Comparison of ENCODE assay signal across 25 mouse cellular contexts in genomic region chr4:48531804-48532601, GRCm38 (mm10). TPM values are rescaled to one million over a fixed set of nuclear protein-coding genes. Genes with fewer than 3 reads are reported as not detected.
A peak's percentile ranks its signal among the peaks of the same experiment; 100 is the strongest.
DNase-seq lines count a peak whose midpoint lies in the region; ATAC-seq and TF ChIP-seq lines count a peak whose summit lies in the region.
"Had no signal": no experiment of that assay in that cellular context is flagged by ENCODE, and none has a peak within 500 bp of the region (broad histone marks: within the 10 kb centered on the region; RNA-seq: fewer than 3 reads in every experiment).

No protein-coding gene starts in this region.

- WGBS in forebrain, postnatal 0 days = 73% methylated on average over 11 of the region's 11 CpGs
- 85% methylated on average over 11 of the region's 11 CpGs for WGBS in forebrain, embryonic 15.5 days
- 72% methylated on average over 11 of the region's 11 CpGs for WGBS in hindbrain, postnatal 0 days
- WGBS in hindbrain, embryonic 14.5 days = 75% methylated on average over 11 of the region's 11 CpGs
- 70% methylated on average over 11 of the region's 11 CpGs for WGBS in midbrain, postnatal 0 days
- 81% methylated on average over 11 of the region's 11 CpGs for WGBS in midbrain, embryonic 14.5 days
- WGBS in thymus, adult 2 months = 82% methylated on average over 11 of the region's 11 CpGs
- 83% methylated on average over 11 of the region's 11 CpGs for WGBS in limb, embryonic 10.5 days

- no peaks in the 10 kb centered on the region for H3K4me1 ChIP-seq in forebrain, postnatal 0 days (ENCODE audit: insufficient read depth)
- no peaks in the 10 kb centered on the region for H3K4me1 ChIP-seq in forebrain, embryonic 15.5 days
- H3K4me1 ChIP-seq in hindbrain, postnatal 0 days (ENCODE audit: insufficient read depth, low read length) = no peaks in the 10 kb centered on the region
- no peaks in the 10 kb centered on the region for H3K4me1 ChIP-seq in hindbrain, embryonic 14.5 days (replicated peaks; ENCODE audit: control insufficient read depth, insufficient read depth, low read length)
- no peaks in the 10 kb centered on the region for H3K4me1 ChIP-seq in midbrain, postnatal 0 days (ENCODE audit: insufficient read depth, low read length)
- no peaks in the 10 kb centered on the region for H3K4me1 ChIP-seq in midbrain, embryonic 14.5 days (ENCODE audit: control insufficient read depth, insufficient read depth, low read length)
- H3K4me1 ChIP-seq in thymus, adult 2 months (replicated peaks; ENCODE audit: control insufficient read depth, insufficient read depth, low read length) = no peaks in the 10 kb centered on the region
- no peaks in the 10 kb centered on the region for H3K4me1 ChIP-seq in limb, embryonic 10.5 days
- H3K4me1 ChIP-seq: heart, embryonic 10.5 days; heart, embryonic 13.5 days; hindbrain, embryonic 15.5 days; intestine, embryonic 15.5 days had no signal

- no peak overlapping the region for H3K4me3 ChIP-seq in forebrain, postnatal 0 days (ENCODE audit: low read depth, low read length)
- no peak overlapping the region for H3K4me3 ChIP-seq in forebrain, embryonic 15.5 days
- H3K4me3 ChIP-seq in hindbrain, postnatal 0 days (ENCODE audit: low read length) = no peak overlapping the region
- no peak overlapping the region for H3K4me3 ChIP-seq in hindbrain, embryonic 14.5 days (replicated peaks; ENCODE audit: low read length)
- H3K4me3 ChIP-seq in midbrain, postnatal 0 days (ENCODE audit: low read depth, low read length) = no peak overlapping the region
- no peak overlapping the region for H3K4me3 ChIP-seq in midbrain, embryonic 14.5 days (replicated peaks; ENCODE audit: low read depth, low read length)
- no peak overlapping the region for H3K4me3 ChIP-seq in thymus, adult 2 months (ENCODE audit: control insufficient read depth, insufficient read depth, low read length)
- H3K4me3 ChIP-seq in limb, embryonic 10.5 days = no peak overlapping the region
- H3K4me3 ChIP-seq: forebrain, embryonic 10.5 days; forebrain, embryonic 13.5 days; gastrocnemius, adult 2 months; heart, embryonic 10.5 days; heart, embryonic 13.5 days; hindbrain, embryonic 15.5 days; intestine, embryonic 15.5 days had no signal

- H3K9me3 ChIP-seq in forebrain, postnatal 0 days (ENCODE audit: low read length) = no peaks in the 10 kb centered on the region
- H3K9me3 ChIP-seq in forebrain, embryonic 15.5 days = no peaks in the 10 kb centered on the region
- H3K9me3 ChIP-seq in hindbrain, postnatal 0 days (ENCODE audit: low read length) = no peaks in the 10 kb centered on the region
- H3K9me3 ChIP-seq in hindbrain, embryonic 14.5 days (ENCODE audit: control insufficient read depth, low read length) = no peaks in the 10 kb centered on the region
- no peaks in the 10 kb centered on the region for H3K9me3 ChIP-seq in midbrain, postnatal 0 days (ENCODE audit: low read length)
- no peaks in the 10 kb centered on the region for H3K9me3 ChIP-seq in midbrain, embryonic 14.5 days (ENCODE audit: control insufficient read depth, low read length)
- H3K9me3 ChIP-seq in limb, embryonic 10.5 days (replicated peaks) = no peaks in the 10 kb centered on the region
- H3K9me3 ChIP-seq: forebrain, embryonic 13.5 days; heart, embryonic 10.5 days; heart, embryonic 13.5 days; hindbrain, embryonic 15.5 days; intestine, embryonic 15.5 days had no signal

- peak; percentile 71 for ATAC-seq in forebrain, postnatal 0 days
- ATAC-seq in forebrain, embryonic 15.5 days (replicated peaks) = no peak
- ATAC-seq in hindbrain, postnatal 0 days = no peak
- ATAC-seq in hindbrain, embryonic 14.5 days (ENCODE audit: low FRiP score) = no peak
- ATAC-seq in midbrain, postnatal 0 days (ENCODE audit: low FRiP score) = no peak
- no peak for ATAC-seq in midbrain, embryonic 14.5 days (ENCODE audit: low FRiP score, low TSS enrichment)
- ATAC-seq: forebrain, embryonic 13.5 days; intestine, embryonic 15.5 days had no signal

- TF ChIP-seq CTCF in forebrain, postnatal 0 days (IDR thresholded peaks at IDR 0.05; ENCODE audit: low read depth) = no peak
- peak; percentile 7; the same call in 1 of the 2 replicates for TF ChIP-seq CTCF in hindbrain, postnatal 0 days (IDR thresholded peaks at IDR 0.05; ENCODE audit: low read depth)
- TF ChIP-seq CTCF in midbrain, postnatal 0 days (IDR thresholded peaks at IDR 0.05) = 0 out of 2 replicates have a peak, but pooled peaks have one; percentile 6
- no peak for TF ChIP-seq CTCF in thymus, adult 2 months (IDR thresholded peaks at IDR 0.05; ENCODE audit: borderline replicate concordance, control insufficient read depth, extremely low read depth, insufficient read depth, low read length, poor library complexity)

- H3K36me3 ChIP-seq in forebrain, postnatal 0 days (ENCODE audit: insufficient read depth) = no peaks in the 10 kb centered on the region
- no peaks in the 10 kb centered on the region for H3K36me3 ChIP-seq in forebrain, embryonic 15.5 days
- no peaks in the 10 kb centered on the region for H3K36me3 ChIP-seq in hindbrain, postnatal 0 days (ENCODE audit: insufficient read depth, low read length)
- H3K36me3 ChIP-seq in hindbrain, embryonic 14.5 days (replicated peaks; ENCODE audit: control insufficient read depth, insufficient read depth) = no peaks in the 10 kb centered on the region
- H3K36me3 ChIP-seq in midbrain, postnatal 0 days (ENCODE audit: insufficient read depth, low read length) = no peaks in the 10 kb centered on the region
- no peaks in the 10 kb centered on the region for H3K36me3 ChIP-seq in midbrain, embryonic 14.5 days (ENCODE audit: control insufficient read depth, insufficient read depth, low read length)
- no peaks in the 10 kb centered on the region for H3K36me3 ChIP-seq in thymus, adult 2 months (ENCODE audit: control insufficient read depth, insufficient read depth, low read length)
- no peaks in the 10 kb centered on the region for H3K36me3 ChIP-seq in limb, embryonic 10.5 days
- H3K36me3 ChIP-seq: forebrain, embryonic 10.5 days; heart, embryonic 10.5 days; heart, embryonic 13.5 days; hindbrain, embryonic 15.5 days; intestine, embryonic 15.5 days had no signal

- DNase-seq in forebrain, postnatal 0 days = peak; percentile 51
- no peak for DNase-seq in hindbrain, postnatal 0 days (ENCODE audit: low spot score)
- DNase-seq in hindbrain, embryonic 14.5 days (ENCODE audit: low spot score) = no peak
- no peak for DNase-seq in midbrain, postnatal 0 days (ENCODE audit: low spot score)
- no peak for DNase-seq in midbrain, embryonic 14.5 days
- DNase-seq in thymus, adult 2 months = no peak
- DNase-seq in limb, embryonic 10.5 days (ENCODE audit: low spot score) = no peak
- DNase-seq: adrenal gland, postnatal 10 days; adrenal gland, postnatal 36 days; cerebellum, adult 18-20 months; cerebellum, adult 9-10 months; cerebellum, postnatal 14 days; gastrocnemius, adult 2 months; gastrocnemius, postnatal 14 days; heart, adult 18-20 months; heart, postnatal 14 days; heart, postnatal 4 days had no signal

- no peaks in the 10 kb centered on the region for H3K27me3 ChIP-seq in forebrain, postnatal 0 days (ENCODE audit: insufficient read depth, low read length)
- no peaks in the 10 kb centered on the region for H3K27me3 ChIP-seq in forebrain, embryonic 15.5 days
- H3K27me3 ChIP-seq in hindbrain, postnatal 0 days (ENCODE audit: insufficient read depth, low read length) = no peaks in the 10 kb centered on the region
- H3K27me3 ChIP-seq in hindbrain, embryonic 14.5 days (ENCODE audit: control insufficient read depth, insufficient read depth, low read length) = no peaks in the 10 kb centered on the region
- no peaks in the 10 kb centered on the region for H3K27me3 ChIP-seq in midbrain, postnatal 0 days (ENCODE audit: insufficient read depth, low read length)
- no peaks in the 10 kb centered on the region for H3K27me3 ChIP-seq in midbrain, embryonic 14.5 days (ENCODE audit: control insufficient read depth, insufficient read depth, low read length)
- no peaks in the 10 kb centered on the region for H3K27me3 ChIP-seq in thymus, adult 2 months (ENCODE audit: control insufficient read depth, insufficient read depth, low read length)
- H3K27me3 ChIP-seq in limb, embryonic 10.5 days (ENCODE audit: low read depth, poor library complexity, severe bottlenecking) = no peaks in the 10 kb centered on the region
- H3K27me3 ChIP-seq: forebrain, embryonic 13.5 days; heart, embryonic 13.5 days; hindbrain, embryonic 15.5 days; intestine, embryonic 15.5 days had no signal

- no peak overlapping the region for H3K4me2 ChIP-seq in forebrain, postnatal 0 days (ENCODE audit: low read depth)
- no peak overlapping the region for H3K4me2 ChIP-seq in forebrain, embryonic 15.5 days (replicated peaks)
- H3K4me2 ChIP-seq in hindbrain, postnatal 0 days (ENCODE audit: low read depth, low read length) = no peak overlapping the region
- H3K4me2 ChIP-seq in hindbrain, embryonic 14.5 days (replicated peaks) = no peak overlapping the region
- H3K4me2 ChIP-seq in midbrain, postnatal 0 days (ENCODE audit: low read depth, low read length, poor library complexity, severe bottlenecking) = no peak overlapping the region
- no peak overlapping the region for H3K4me2 ChIP-seq in midbrain, embryonic 14.5 days (ENCODE audit: low read length)
- H3K4me2 ChIP-seq: forebrain, embryonic 13.5 days; heart, embryonic 13.5 days; hindbrain, embryonic 15.5 days; intestine, embryonic 15.5 days had no signal

- H3K9ac ChIP-seq in forebrain, postnatal 0 days = no peak overlapping the region
- no peak overlapping the region for H3K9ac ChIP-seq in forebrain, embryonic 15.5 days (replicated peaks)
- no peak overlapping the region for H3K9ac ChIP-seq in hindbrain, postnatal 0 days (replicated peaks; ENCODE audit: low read length)
- H3K9ac ChIP-seq in hindbrain, embryonic 14.5 days = no peak overlapping the region
- no peak overlapping the region for H3K9ac ChIP-seq in midbrain, postnatal 0 days (replicated peaks; ENCODE audit: low read length, poor library complexity, severe bottlenecking)
- H3K9ac ChIP-seq in midbrain, embryonic 14.5 days (replicated peaks; ENCODE audit: low read length) = no peak overlapping the region
- H3K9ac ChIP-seq: forebrain, embryonic 13.5 days; heart, embryonic 13.5 days; hindbrain, embryonic 15.5 days; intestine, embryonic 15.5 days had no signal

- no peak for TF ChIP-seq POLR2A in thymus, adult 2 months (IDR thresholded peaks at IDR 0.05; ENCODE audit: control insufficient read depth, extremely low read depth, insufficient read depth, low read length, poor library complexity)

- no peak overlapping the region for H3K27ac ChIP-seq in forebrain, postnatal 0 days (ENCODE audit: low read depth, low read length)
- no peak overlapping the region for H3K27ac ChIP-seq in forebrain, embryonic 15.5 days (replicated peaks)
- no peak overlapping the region for H3K27ac ChIP-seq in hindbrain, postnatal 0 days
- H3K27ac ChIP-seq in hindbrain, embryonic 14.5 days = no peak overlapping the region
- no peak overlapping the region for H3K27ac ChIP-seq in midbrain, postnatal 0 days (ENCODE audit: low read depth, low read length)
- no peak overlapping the region for H3K27ac ChIP-seq in midbrain, embryonic 14.5 days (replicated peaks; ENCODE audit: low read depth, low read length)
- H3K27ac ChIP-seq in thymus, adult 2 months (ENCODE audit: control insufficient read depth, insufficient read depth, low read length) = no peak overlapping the region
- no peak overlapping the region for H3K27ac ChIP-seq in limb, embryonic 10.5 days
- H3K27ac ChIP-seq: forebrain, embryonic 10.5 days; forebrain, embryonic 13.5 days; gastrocnemius, adult 2 months; heart, embryonic 10.5 days; heart, embryonic 13.5 days; hindbrain, embryonic 15.5 days; intestine, embryonic 15.5 days had no signal

RNA-seq across cellular contexts. Expression of gene Msantd3, which starts 7.7 kb away (rescaled TPM):
- 51.1 and 52.9 TPM in 2 replicates for total RNA-seq in forebrain, postnatal 0 days (2014; rRNA removed)
- polyA plus RNA-seq in forebrain, postnatal 0 days (2015; fragmentation: Nextera tagmentation; extraction: Ambion mirVana) = 36.3 and 43.8 TPM in 2 replicates
- polyA plus RNA-seq in forebrain, embryonic 15.5 days (2015; fragmentation: Nextera tagmentation; extraction: Ambion mirVana) = 43.9 and 45.2 TPM in 2 replicates
- 25.1 and 28.1 TPM in 2 replicates for total RNA-seq in hindbrain, postnatal 0 days (2014; rRNA removed)
- polyA plus RNA-seq in hindbrain, postnatal 0 days (2015; fragmentation: Nextera tagmentation; extraction: Ambion mirVana) = 27.3 and 30.4 TPM in 2 replicates
- 23.3 and 26.6 TPM in 2 replicates for polyA plus RNA-seq in hindbrain, embryonic 14.5 days (2014; fragmentation: Nextera tagmentation; extraction: Ambion mirVana)
- 30.3 and 36.4 TPM in 2 replicates for total RNA-seq in midbrain, postnatal 0 days (2014; rRNA removed)
- polyA plus RNA-seq in midbrain, postnatal 0 days (2015; fragmentation: Nextera tagmentation; extraction: Ambion mirVana) = 26.0 and 27.0 TPM in 2 replicates
- polyA plus RNA-seq in midbrain, embryonic 14.5 days (2014; fragmentation: Nextera tagmentation; extraction: Ambion mirVana) = 36.2 and 38.1 TPM in 2 replicates
- polyA plus RNA-seq in thymus, adult 2 months (2012; rRNA removed) = 1.2 and 1.7 TPM in 2 replicates
- polyA plus RNA-seq in limb, embryonic 10.5 days (2016; fragmentation: Nextera tagmentation; extraction: Ambion mirVana) = 40.8 and 44.8 TPM in 2 replicates
- total RNA-seq: MEL had no signal

RNA-seq across cellular contexts. Expression of gene Tmeff1, which starts 53.0 kb away (rescaled TPM):
- 331 and 345 TPM in 2 replicates for total RNA-seq in forebrain, postnatal 0 days (2014; rRNA removed)
- polyA plus RNA-seq in forebrain, postnatal 0 days (2015; fragmentation: Nextera tagmentation; extraction: Ambion mirVana) = 189 and 202 TPM in 2 replicates
- polyA plus RNA-seq in forebrain, embryonic 15.5 days (2015; fragmentation: Nextera tagmentation; extraction: Ambion mirVana) = 228 and 241 TPM in 2 replicates
- total RNA-seq in hindbrain, postnatal 0 days (2014; rRNA removed) = 193 and 228 TPM in 2 replicates
- 181 and 195 TPM in 2 replicates for polyA plus RNA-seq in hindbrain, postnatal 0 days (2015; fragmentation: Nextera tagmentation; extraction: Ambion mirVana)
- polyA plus RNA-seq in hindbrain, embryonic 14.5 days (2014; fragmentation: Nextera tagmentation; extraction: Ambion mirVana) = 333 and 365 TPM in 2 replicates
- 320 and 385 TPM in 2 replicates for total RNA-seq in midbrain, postnatal 0 days (2014; rRNA removed)
- 217 and 228 TPM in 2 replicates for polyA plus RNA-seq in midbrain, postnatal 0 days (2015; fragmentation: Nextera tagmentation; extraction: Ambion mirVana)
- polyA plus RNA-seq in midbrain, embryonic 14.5 days (2014; fragmentation: Nextera tagmentation; extraction: Ambion mirVana) = 321 and 359 TPM in 2 replicates
- polyA plus RNA-seq in thymus, adult 2 months (2012; rRNA removed) = 1.2 and 1.3 TPM in 2 replicates
- polyA plus RNA-seq in limb, embryonic 10.5 days (2016; fragmentation: Nextera tagmentation; extraction: Ambion mirVana) = 96.5 and 109 TPM in 2 replicates
- total RNA-seq: MEL had no signal

RNA-seq across cellular contexts. Expression of gene Tex10, which starts 58.7 kb away (rescaled TPM):
- total RNA-seq in forebrain, postnatal 0 days (2014; rRNA removed) = 31.1 and 39.5 TPM in 2 replicates
- polyA plus RNA-seq in forebrain, postnatal 0 days (2015; fragmentation: Nextera tagmentation; extraction: Ambion mirVana) = 21.4 and 22.0 TPM in 2 replicates
- polyA plus RNA-seq in forebrain, embryonic 15.5 days (2015; fragmentation: Nextera tagmentation; extraction: Ambion mirVana) = 43.3 and 47.2 TPM in 2 replicates
- 21.5 and 24.2 TPM in 2 replicates for total RNA-seq in hindbrain, postnatal 0 days (2014; rRNA removed)
- polyA plus RNA-seq in hindbrain, postnatal 0 days (2015; fragmentation: Nextera tagmentation; extraction: Ambion mirVana) = 19.7 and 21.6 TPM in 2 replicates
- polyA plus RNA-seq in hindbrain, embryonic 14.5 days (2014; fragmentation: Nextera tagmentation; extraction: Ambion mirVana) = 44.5 and 49.2 TPM in 2 replicates
- total RNA-seq in midbrain, postnatal 0 days (2014; rRNA removed) = 23.0 and 44.0 TPM in 2 replicates
- 21.1 and 21.3 TPM in 2 replicates for polyA plus RNA-seq in midbrain, postnatal 0 days (2015; fragmentation: Nextera tagmentation; extraction: Ambion mirVana)
- polyA plus RNA-seq in midbrain, embryonic 14.5 days (2014; fragmentation: Nextera tagmentation; extraction: Ambion mirVana) = 38.5 and 57.1 TPM in 2 replicates
- 20.3 and 22.3 TPM in 2 replicates for polyA plus RNA-seq in thymus, adult 2 months (2012; rRNA removed)
- 83.4 and 89.4 TPM in 2 replicates for polyA plus RNA-seq in limb, embryonic 10.5 days (2016; fragmentation: Nextera tagmentation; extraction: Ambion mirVana)

Comparison
In these comparisons a context has a peak if more than half of its experiments do, and no peak if none do; other contexts are left out.
1. CTCF ChIP-seq: peak in hindbrain, postnatal 0 days (single experiment) and midbrain, postnatal 0 days (single experiment); none in forebrain, postnatal 0 days (single experiment) and thymus, adult 2 months (single experiment).
2. RNA of gene Tmeff1, which starts 53.0 kb away (polyA plus RNA-seq): 321 to 359 TPM in midbrain, embryonic 14.5 days, 333 to 365 TPM in hindbrain, embryonic 14.5 days, 228 to 241 TPM in forebrain, embryonic 15.5 days, 217 to 228 TPM in midbrain, postnatal 0 days, 189 to 202 TPM in forebrain, postnatal 0 days, 181 to 195 TPM in hindbrain, postnatal 0 days and 96.5 to 109 TPM in limb, embryonic 10.5 days; 1.2 to 1.3 TPM in thymus, adult 2 months; every median in the first group is over 10 times any median in the second.